Mouse (Mus musculus) liver, embryonic 12.5 days (tissue): ENCODE measurements around the gene Hace1. TPM values are rescaled to one million over a fixed set of nuclear protein-coding genes. Genes with fewer than 3 reads are reported as not detected.
A peak's percentile ranks its signal among the peaks of the same experiment; 100 is the strongest.
"Not testable (repeated sequence)": the region's sequence is repeated elsewhere in the genome, so short reads cannot be mapped to it uniquely, and the experiment has no call there.

Source experiments
- ATAC-seq: fragments of 200-750 bp; cut with Nextera tagmentation; 2 replicates; pipeline ENCODE4 v1.8.0; 2017; ENCODE audit warnings: moderate number of reproducible peaks, mild to moderate bottlenecking, moderate library complexity
- H3K27ac ChIP-seq: fragments of 300-500 bp; sonication (generic); 2 replicates; pipeline ENCODE4 v1.5.1; 2016; ENCODE audit warnings: mild to moderate bottlenecking
- H3K27me3 ChIP-seq: fragments of 300-500 bp; sonication (generic); replicated peaks from 2 replicates; pipeline ENCODE4 v1.6.1; 2016; ENCODE audit warnings: mild to moderate bottlenecking, moderate library complexity
- H3K36me3 ChIP-seq: fragments of 300-500 bp; sonication (generic); 2 replicates; pipeline ENCODE4 v1.6.1; 2016; ENCODE audit warnings: mild to moderate bottlenecking, moderate library complexity
- H3K4me1 ChIP-seq: fragments of 300-500 bp; sonication (generic); 2 replicates; pipeline ENCODE4 v1.6.1; 2016
- H3K4me2 ChIP-seq: fragments of 300-500 bp; sonication (generic); 2 replicates; pipeline ENCODE4 v1.6.1; 2016; ENCODE audit warnings: mild to moderate bottlenecking, moderate library complexity
- H3K4me3 ChIP-seq: fragments of 300-500 bp; sonication (generic); 2 replicates; pipeline ENCODE4 v1.5.1; 2016; ENCODE audit warnings: mild to moderate bottlenecking, moderate library complexity
- H3K9ac ChIP-seq: fragments of 300-500 bp; sonication (generic); 2 replicates; pipeline ENCODE4 v1.6.1; 2016; ENCODE audit warnings: mild to moderate bottlenecking, moderate library complexity
- H3K9me3 ChIP-seq: fragments of 300-500 bp; sonication (generic); replicated peaks from 2 replicates; pipeline ENCODE4 v1.6.1; 2016; ENCODE audit warnings: mild to moderate bottlenecking, moderate library complexity
- WGBS: fragments of 180-500 bp; shearing (Covaris S2); methylation state at CpG from one replicate; pipeline ENCODE4 v1.1.7; 2016; ENCODE audit not compliant: insufficient replicate concordance; 5-methylcytosine and 5-hydroxymethylcytosine counted together
- polyA plus RNA-seq: library from polyadenylated mRNA; unstranded; fragments of >200 nt; fragmentation: Nextera tagmentation; extraction: Ambion mirVana; gene quantifications from 2 replicates; pipeline ENCODE4 v1.2.1, GENCODE M21; 2016

Hace1 gene
- 38.5 and 44.6 TPM in 2 replicates for polyA plus RNA-seq

DNA sequence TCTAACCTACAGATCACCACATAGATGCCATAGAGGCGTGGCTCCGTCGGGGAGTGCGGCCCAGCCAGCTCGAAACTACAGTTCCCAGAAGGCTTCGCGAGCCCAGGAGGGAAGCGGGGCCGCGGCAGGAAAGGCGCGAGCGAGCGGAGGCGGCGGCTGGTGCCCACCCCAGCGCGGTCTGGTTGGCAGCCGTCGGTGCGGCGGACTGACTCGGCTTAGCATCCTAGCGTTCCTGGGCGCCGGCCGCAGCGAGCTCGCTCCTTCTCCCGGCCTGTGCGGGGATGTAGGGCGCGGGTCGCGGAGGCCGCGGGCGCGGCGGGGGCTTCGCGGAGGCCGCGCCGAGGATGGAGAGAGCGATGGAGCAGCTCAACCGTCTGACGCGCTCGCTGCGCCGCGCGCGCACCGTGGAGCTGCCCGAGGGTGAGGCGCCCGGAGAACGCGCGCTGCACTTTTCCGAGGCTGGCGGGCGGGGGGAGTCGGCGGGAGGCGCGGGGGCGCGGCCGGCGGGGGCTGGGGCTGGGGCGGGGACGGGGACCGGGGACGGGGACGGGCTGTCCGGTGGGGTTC lies at the start of gene Hace1:
TSS of gene Hace1 (plus strand) at position 99 of the 567 bp plus-strand sequence.
- Histone ChIP-seq H3K27me3 (no peaks in the 10 kb centered on the region), H3K9me3 (no peaks in the 10 kb centered on the region), H3K36me3 (0 out of 2 replicates have a peak, but pooled peaks cover 4% of the 10 kb centered on the region), H3K4me3 (peak within 1 kb of the TSS; percentile 98), H3K27ac (peak within 1 kb of the TSS; percentile 97), H3K4me1 (peaks cover 36% of the 10 kb centered on the region), H3K9ac (peak within 1 kb of the TSS; percentile 98), H3K4me2 (peak within 1 kb of the TSS; percentile 75)
- peak; percentile 91 for ATAC-seq
- WGBS = under 1% methylated on average over 65 of the region's 79 CpGs

DNA sequence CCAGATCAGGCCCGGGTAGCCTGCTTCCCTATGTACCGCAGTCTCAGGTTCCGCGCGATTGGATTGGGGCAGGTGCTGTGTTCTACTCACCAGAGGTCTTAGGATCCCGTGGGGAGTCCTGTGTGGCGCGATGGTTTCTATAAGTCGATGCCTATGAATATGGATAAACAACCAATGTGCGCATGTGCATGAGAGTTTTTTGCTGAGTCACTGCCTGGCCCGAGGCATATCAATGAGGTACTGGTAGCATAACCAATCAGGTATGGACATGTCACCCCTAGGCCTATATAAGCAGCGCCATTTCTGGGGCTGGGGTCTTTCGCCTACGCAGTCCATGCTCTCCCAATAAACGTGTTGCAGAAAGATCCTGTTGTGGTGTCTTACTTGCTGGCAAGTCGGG lies 40.3 kb upstream of the Hace1 start:
- H3K9ac ChIP-seq, H3K9me3 ChIP-seq, H3K36me3 ChIP-seq, H3K4me1 ChIP-seq, H3K4me3 ChIP-seq, ATAC-seq, H3K27me3 ChIP-seq, H3K27ac ChIP-seq, H3K4me2 ChIP-seq: not testable (repeated sequence)
- WGBS = 86% methylated on average over 16 of the region's 16 CpGs

DNA sequence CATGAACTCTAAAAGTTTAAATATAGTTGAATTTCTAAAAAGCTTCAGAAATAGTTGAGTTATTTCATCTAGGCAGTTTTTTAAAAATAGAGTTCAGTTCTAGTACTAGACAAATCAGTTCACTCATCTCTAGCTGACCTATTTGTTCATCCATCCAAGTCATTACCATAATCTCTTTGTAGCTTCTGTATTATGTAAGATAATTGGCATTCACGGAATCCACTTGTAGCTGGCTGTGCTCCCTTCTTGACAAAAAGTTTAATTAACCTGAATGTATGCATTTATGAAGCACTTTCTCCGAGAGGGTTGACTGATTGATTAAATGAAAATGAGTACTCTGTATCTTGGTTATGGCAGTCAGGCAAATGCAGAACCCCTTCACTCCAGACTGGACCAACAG lies 34.9 kb upstream of the Hace1 start:
- no peak for ATAC-seq
- no peaks in the 10 kb centered on the region for H3K36me3 ChIP-seq
- H3K4me1 ChIP-seq = no peaks in the 10 kb centered on the region
- no peaks in the 10 kb centered on the region for H3K9me3 ChIP-seq
- H3K4me3 ChIP-seq = no peak overlapping the region
- no peaks in the 10 kb centered on the region for H3K27me3 ChIP-seq
- H3K4me2 ChIP-seq = no peak overlapping the region
- 58% methylated on average over 2 of the region's 2 CpGs for WGBS
- H3K9ac ChIP-seq = no peak overlapping the region
- H3K27ac ChIP-seq = no peak overlapping the region

DNA sequence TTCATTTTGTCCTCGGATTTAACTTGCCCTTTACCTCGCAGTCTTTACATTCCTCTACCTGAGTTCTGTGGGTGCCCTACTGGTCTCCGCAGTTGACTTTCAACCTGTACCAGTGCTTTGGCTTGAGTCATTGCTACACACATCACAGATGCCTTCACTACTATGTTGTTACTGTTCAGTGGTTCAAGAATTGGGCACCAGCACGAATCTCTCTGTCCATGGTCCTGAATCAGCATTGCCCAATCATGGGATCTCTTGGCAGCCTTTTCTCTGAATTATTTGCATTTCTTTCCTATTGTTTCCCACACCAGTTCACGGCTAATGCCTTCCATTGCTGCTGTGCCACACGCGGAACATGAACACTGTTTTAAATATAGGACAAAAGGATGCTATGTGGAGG lies 30.8 kb upstream of the Hace1 start:
- H3K4me3 ChIP-seq = no peak overlapping the region
- no peaks in the 10 kb centered on the region for H3K27me3 ChIP-seq
- no peak for ATAC-seq
- WGBS = 43% methylated on average over 7 of the region's 7 CpGs
- H3K27ac ChIP-seq = no peak overlapping the region
- H3K9me3 ChIP-seq = no peaks in the 10 kb centered on the region
- H3K9ac ChIP-seq = no peak overlapping the region
- H3K36me3 ChIP-seq = no peaks in the 10 kb centered on the region
- H3K4me1 ChIP-seq = no peaks in the 10 kb centered on the region
- no peak overlapping the region for H3K4me2 ChIP-seq

DNA sequence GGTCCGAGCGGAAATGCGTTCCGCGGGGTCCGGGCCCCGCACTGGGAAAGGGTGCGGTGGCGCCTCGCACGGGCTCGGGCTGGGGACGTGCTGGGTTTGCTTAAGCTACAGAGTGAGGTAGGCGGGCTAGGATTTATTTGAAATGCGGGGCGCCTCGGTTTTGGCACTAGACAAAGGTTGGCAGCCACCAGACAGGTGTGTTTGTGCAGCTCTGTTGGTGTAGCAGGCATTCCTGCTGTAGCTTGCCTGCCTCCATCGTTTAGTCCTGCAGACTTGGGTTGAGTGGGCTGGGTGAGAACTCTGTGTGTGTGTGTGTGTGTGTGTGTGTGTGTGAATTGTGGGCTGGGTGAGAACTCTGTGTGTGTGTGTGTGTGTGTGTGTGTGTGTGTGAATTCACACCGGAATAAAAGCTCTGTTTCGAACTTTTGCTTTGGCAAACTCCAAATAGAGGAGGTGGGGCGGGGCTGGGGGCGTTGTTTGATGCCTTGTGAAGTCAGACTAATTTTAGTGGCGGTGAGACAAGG lies 731 bp downstream of the Hace1 start:
- Histone ChIP-seq H3K36me3 (0 out of 2 replicates have a peak, but pooled peaks cover 4% of the 10 kb centered on the region), H3K4me2 (peak overlapping the region; percentile 75), H3K27me3 (no peaks in the 10 kb centered on the region), H3K9ac (peak overlapping the region; percentile 98), H3K9me3 (no peaks in the 10 kb centered on the region), H3K4me3 (peak overlapping the region; percentile 98), H3K4me1 (peaks cover 40% of the 10 kb centered on the region), H3K27ac (peak overlapping the region; percentile 97)
- ATAC-seq = peak; percentile 74
- WGBS = 0% methylated on average over 23 of the region's 23 CpGs

DNA sequence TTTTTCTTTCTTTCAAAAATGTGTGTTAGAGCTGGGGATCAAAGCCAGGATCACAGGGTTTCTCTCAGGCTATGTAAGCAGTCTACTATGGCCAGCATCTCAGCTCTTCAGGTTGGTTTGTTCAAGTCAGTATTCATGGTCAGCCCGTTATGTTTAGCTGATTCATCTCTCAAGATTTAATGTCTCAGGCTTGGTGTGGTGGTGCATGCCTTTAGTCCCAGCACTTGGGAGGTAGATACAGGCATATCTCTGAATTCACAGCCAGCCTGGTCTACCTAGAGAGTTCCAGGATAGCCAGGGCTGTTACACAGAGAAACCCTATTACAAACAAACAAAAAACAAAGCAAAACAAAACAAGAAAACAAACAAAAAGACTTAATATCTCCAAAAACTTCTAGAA lies 5.7 kb downstream of the Hace1 start:
- Histone ChIP-seq H3K36me3 (peaks cover 7% of the 10 kb centered on the region; the same call in 1 of the 2 replicates), H3K4me3 (no peak overlapping the region; the same call in 1 of the 2 replicates), H3K9me3 (no peaks in the 10 kb centered on the region), H3K4me2 (peak overlapping the region; percentile 72), H3K27me3 (no peaks in the 10 kb centered on the region), H3K4me1 (peaks cover 55% of the 10 kb centered on the region), H3K9ac (peak overlapping the region; percentile 65; the same call in 1 of the 2 replicates), H3K27ac (peak overlapping the region; percentile 97)
- 20% methylated on average over 1 of the region's 1 CpGs for WGBS
- ATAC-seq = peak; percentile 80

DNA sequence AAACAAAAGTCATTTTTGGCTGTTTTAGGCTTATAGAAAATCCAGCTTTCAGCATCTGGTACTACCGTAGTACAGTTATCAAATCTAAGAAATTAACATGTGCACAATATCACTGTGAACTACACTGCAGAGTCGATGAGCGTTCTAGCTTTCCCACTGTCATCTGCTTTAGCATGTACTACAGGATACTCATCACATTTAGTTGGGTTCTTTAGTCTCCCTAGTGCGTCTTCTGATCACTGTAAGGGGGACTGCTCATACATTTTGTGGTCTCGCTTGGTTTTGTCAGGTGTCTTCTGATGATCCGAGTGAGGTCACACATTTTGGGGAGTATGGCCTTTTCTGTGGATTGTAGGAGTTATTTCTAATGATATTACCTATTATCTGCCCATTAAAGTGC lies 6.2 kb downstream of the Hace1 start:
- Histone ChIP-seq H3K4me3 (peak overlapping the region; percentile 33), H3K4me2 (peak overlapping the region; percentile 72), H3K27ac (peak overlapping the region; percentile 97), H3K36me3 (peaks cover 12% of the 10 kb centered on the region), H3K9ac (peak overlapping the region; percentile 65), H3K27me3 (no peaks in the 10 kb centered on the region), H3K4me1 (peaks cover 59% of the 10 kb centered on the region), H3K9me3 (no peaks in the 10 kb centered on the region)
- WGBS = 28% methylated on average over 6 of the region's 6 CpGs
- ATAC-seq = peak; percentile 60

DNA sequence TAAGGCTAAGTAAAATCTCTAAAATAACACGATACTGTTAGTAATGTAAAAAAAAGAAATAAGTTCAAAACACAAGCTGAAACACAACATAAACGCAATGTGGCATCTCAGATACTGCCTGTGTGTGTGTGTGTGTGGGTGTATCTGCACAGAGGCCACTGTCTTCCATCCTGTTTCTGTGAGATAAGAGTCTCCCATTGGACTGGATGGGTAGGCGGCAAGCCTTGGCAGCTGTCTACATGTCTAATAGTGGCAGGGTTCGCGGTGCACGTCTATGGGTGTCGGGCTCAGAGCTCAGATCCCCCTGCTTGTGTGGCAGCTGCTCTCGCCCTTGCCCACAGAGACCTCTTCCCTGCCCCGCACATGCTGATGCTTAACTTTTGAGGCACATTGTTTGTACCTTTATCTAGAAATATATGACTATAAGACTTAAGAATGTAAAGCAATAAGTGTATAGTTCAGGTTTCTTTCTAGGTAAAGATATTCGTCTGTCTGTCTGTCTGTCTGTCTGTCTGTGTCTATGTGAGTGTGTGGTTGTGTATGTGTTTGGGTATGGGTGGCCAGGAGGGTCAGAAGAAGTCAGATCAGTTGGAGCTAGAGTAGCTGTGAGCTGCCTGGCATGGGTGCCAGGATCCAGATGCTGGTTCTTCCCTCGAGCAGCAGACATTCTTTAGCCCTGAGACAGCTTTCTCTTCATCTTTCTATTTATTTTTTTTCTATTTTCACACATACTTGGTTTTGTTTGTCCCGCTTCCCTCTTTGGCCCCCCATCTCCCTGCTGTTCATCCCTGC lies 6.9 kb downstream of the Hace1 start:
- peak; percentile 99 for ATAC-seq
- Histone ChIP-seq H3K9me3 (no peaks in the 10 kb centered on the region), H3K9ac (peak overlapping the region; percentile 74), H3K4me1 (peaks cover 60% of the 10 kb centered on the region), H3K27ac (peak overlapping the region; percentile 97), H3K4me3 (peak overlapping the region; percentile 41), H3K36me3 (peaks cover 17% of the 10 kb centered on the region), H3K4me2 (peak overlapping the region; percentile 72), H3K27me3 (no peaks in the 10 kb centered on the region)
- WGBS = 25% methylated on average over 12 of the region's 12 CpGs

DNA sequence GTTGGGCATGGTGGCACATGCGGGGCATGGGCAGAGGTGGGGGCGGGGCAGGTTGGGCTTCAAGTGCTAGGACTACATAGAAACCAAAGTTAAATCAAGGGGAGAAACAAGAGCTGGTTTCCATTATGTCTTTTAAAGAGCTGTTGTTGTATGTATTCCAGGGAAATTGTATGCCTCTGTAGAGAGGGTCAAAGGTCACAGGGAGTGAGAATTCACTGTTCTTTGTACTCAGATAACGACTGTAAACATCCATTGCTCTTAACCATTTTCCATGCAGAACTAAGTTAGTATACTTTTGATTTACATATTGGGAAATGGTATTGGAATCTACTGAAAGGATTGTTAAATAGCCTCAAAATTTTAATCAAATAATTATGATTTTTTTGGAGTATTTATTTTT lies 28.2 kb downstream of the Hace1 start:
- Histone ChIP-seq H3K4me3 (no peak overlapping the region), H3K9me3 (no peaks in the 10 kb centered on the region), H3K4me2 (no peak overlapping the region), H3K27ac (peak overlapping the region; percentile 32; the same call in 1 of the 2 replicates), H3K9ac (no peak overlapping the region), H3K36me3 (peaks cover 47% of the 10 kb centered on the region), H3K27me3 (no peaks in the 10 kb centered on the region), H3K4me1 (peaks cover 14% of the 10 kb centered on the region; the same call in 1 of the 2 replicates)
- WGBS = 88% methylated on average over 3 of the region's 3 CpGs
- ATAC-seq = no peak; the same call in 1 of the 2 replicates

DNA sequence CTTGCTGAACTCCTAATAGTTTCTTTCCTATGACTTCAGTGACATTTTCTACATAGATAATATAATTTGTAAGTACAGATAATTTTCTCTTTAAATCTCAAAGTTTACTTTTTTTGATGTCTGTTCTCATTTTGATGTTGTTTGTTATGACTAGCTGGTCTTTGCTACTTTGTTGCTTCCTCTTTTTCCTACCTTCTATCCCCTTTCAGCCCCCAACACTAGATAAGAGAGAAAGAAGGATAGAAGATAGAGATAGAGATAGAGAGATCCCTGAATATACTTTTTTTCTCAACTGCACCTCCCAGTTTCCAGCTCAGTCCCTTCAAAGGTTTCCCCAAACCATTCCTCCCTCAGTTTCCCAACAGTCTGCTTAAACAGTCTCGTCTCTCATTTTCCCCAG lies 33.1 kb downstream of the Hace1 start:
- no peak overlapping the region for H3K4me3 ChIP-seq
- no peaks in the 10 kb centered on the region for H3K4me1 ChIP-seq
- H3K27me3 ChIP-seq = no peaks in the 10 kb centered on the region
- H3K9me3 ChIP-seq = no peaks in the 10 kb centered on the region
- 89% methylated on average over 1 of the region's 1 CpGs for WGBS
- no peak overlapping the region for H3K27ac ChIP-seq
- no peak overlapping the region for H3K9ac ChIP-seq
- H3K36me3 ChIP-seq = peaks cover 65% of the 10 kb centered on the region
- no peak for ATAC-seq
- no peak overlapping the region for H3K4me2 ChIP-seq

DNA sequence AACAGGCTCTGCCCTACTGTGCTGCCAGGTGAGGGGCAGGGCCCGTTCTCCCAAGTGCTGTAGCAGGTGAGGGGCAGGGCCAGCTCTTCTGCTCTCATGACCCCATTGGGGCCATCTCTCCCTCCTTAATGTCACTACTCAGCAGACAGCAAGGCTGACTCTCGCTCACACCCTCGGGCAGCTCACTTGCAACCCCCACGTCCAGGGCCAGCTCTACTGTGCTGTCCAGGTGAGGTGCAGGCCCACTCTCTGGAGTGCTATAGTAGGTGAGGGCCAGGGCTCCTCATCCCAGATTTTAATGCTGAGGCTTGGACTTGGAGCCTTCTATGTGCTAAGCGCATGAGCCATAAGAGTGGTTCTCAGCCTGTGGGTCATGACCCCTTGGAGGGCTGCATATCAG lies 38.4 kb downstream of the Hace1 start:
- Histone ChIP-seq H3K4me3 (no peak overlapping the region), H3K27me3 (no peaks in the 10 kb centered on the region), H3K9ac (no peak overlapping the region), H3K36me3 (peaks cover 76% of the 10 kb centered on the region), H3K9me3 (no peaks in the 10 kb centered on the region), H3K27ac (no peak overlapping the region), H3K4me1 (0 out of 2 replicates have a peak, but pooled peaks cover 3% of the 10 kb centered on the region), H3K4me2 (no peak overlapping the region)
- peak; percentile 12; the same call in 1 of the 2 replicates for ATAC-seq
- 90% methylated on average over 5 of the region's 5 CpGs for WGBS

DNA sequence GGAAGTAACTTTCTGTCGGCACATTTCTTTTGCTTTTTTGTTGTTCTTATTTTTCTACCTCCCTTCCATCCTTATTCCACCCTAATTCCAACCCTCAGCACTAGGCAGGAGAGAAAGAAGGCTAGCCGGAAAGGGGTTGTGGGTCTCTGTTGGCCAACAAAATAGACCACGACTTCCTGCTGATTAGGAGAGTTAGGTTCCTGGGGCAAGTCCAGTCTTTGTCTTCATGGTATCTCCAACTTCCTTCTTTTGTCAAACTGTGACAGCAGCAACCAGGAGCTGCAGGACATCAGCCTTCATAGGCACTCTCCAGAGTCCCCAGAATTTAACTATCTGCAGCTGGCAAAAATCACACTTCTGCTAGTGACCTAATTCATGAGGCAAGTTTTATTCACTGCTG lies 41.4 kb downstream of the Hace1 start:
- 24% methylated on average over 3 of the region's 3 CpGs for whole genome bisulfite sequencing
- H3K9ac ChIP-seq = no peak overlapping the region
- no peak for ATAC-seq
- no peak overlapping the region for H3K4me3 ChIP-seq
- 0 out of 2 replicates have a peak, but pooled peaks cover 3% of the 10 kb centered on the region for H3K4me1 ChIP-seq
- no peak overlapping the region for H3K27ac ChIP-seq
- H3K9me3 ChIP-seq = no peaks in the 10 kb centered on the region
- peaks cover 75% of the 10 kb centered on the region for H3K36me3 ChIP-seq
- no peaks in the 10 kb centered on the region for H3K27me3 ChIP-seq
- no peak overlapping the region for H3K4me2 ChIP-seq
